Mouse (Mus musculus) midbrain, embryonic 15.5 days (tissue): ENCODE data around the gene Frem1. TPM values are rescaled to one million over a fixed set of nuclear protein-coding genes. Genes with fewer than 3 reads are reported as not detected.
A peak's percentile ranks its signal among the peaks of the same experiment; 100 is the strongest.

Source experiments
- ATAC-seq: fragments of 200-750 bp; cut with Nextera tagmentation; replicated peaks from 2 replicates; pipeline ENCODE4 v1.8.0; 2017; ENCODE audit warnings: moderate TSS enrichment
- H3K27ac ChIP-seq: fragments of 300-500 bp; sonication (generic); 2 replicates; pipeline ENCODE4 v1.5.1; 2015; ENCODE audit warnings: mild to moderate bottlenecking, inconsistent platforms
- H3K27me3 ChIP-seq: fragments of 300-500 bp; sonication (generic); replicated peaks from 2 replicates; pipeline ENCODE4 v1.6.1; 2015; ENCODE audit warnings: inconsistent platforms
- H3K36me3 ChIP-seq: fragments of 300-500 bp; sonication (generic); replicated peaks from 2 replicates; pipeline ENCODE4 v1.6.1; 2015; ENCODE audit warnings: inconsistent platforms
- H3K4me1 ChIP-seq: fragments of 300-500 bp; sonication (generic); 2 replicates; pipeline ENCODE4 v1.6.1; 2015; ENCODE audit warnings: inconsistent platforms
- H3K4me2 ChIP-seq: fragments of 300-500 bp; sonication (generic); 2 replicates; pipeline ENCODE4 v1.6.1; 2015; ENCODE audit warnings: inconsistent platforms, mild to moderate bottlenecking, moderate library complexity
- H3K4me3 ChIP-seq: fragments of 300-500 bp; sonication (generic); 2 replicates; pipeline ENCODE4 v1.5.1; 2015; ENCODE audit warnings: mild to moderate bottlenecking, inconsistent platforms
- H3K9ac ChIP-seq: fragments of 300-500 bp; sonication (generic); 2 replicates; pipeline ENCODE4 v1.6.1; 2015; ENCODE audit warnings: mild to moderate bottlenecking, inconsistent platforms
- H3K9me3 ChIP-seq: fragments of 300-500 bp; sonication (generic); 2 replicates; pipeline ENCODE4 v1.6.1; 2016; ENCODE audit warnings: inconsistent platforms
- WGBS: fragments of 180-500 bp; shearing (Covaris S2); methylation state at CpG from one replicate; pipeline ENCODE4 v1.1.7; 2015; ENCODE audit warnings: mixed read lengths; 5-methylcytosine and 5-hydroxymethylcytosine counted together
- polyA plus RNA-seq: library from polyadenylated mRNA; unstranded; fragments of >200 nt; fragmentation: Nextera tagmentation; extraction: Ambion mirVana; gene quantifications from 2 replicates; pipeline ENCODE4 v1.2.1, GENCODE M21; 2015

Frem1 gene
- polyA plus RNA-seq, 1 experiment from 2014 or later, result 1.7 TPM

- WGBS, result 56% methylated on average over 8 of the region's 8 CpGs
- Histone ChIP-seq H3K9ac (no peak overlapping the region), H3K4me1 (0 out of 2 replicates have a peak, but pooled peaks cover 9% of the 10 kb centered on the region), H3K27ac (peak overlapping the region; percentile 24; the same call in 1 of the 2 replicates), H3K4me2 (no peak overlapping the region), H3K9me3 (no peaks in the 10 kb centered on the region), H3K27me3 (no peaks in the 10 kb centered on the region), H3K36me3 (no peaks in the 10 kb centered on the region), H3K4me3 (no peak overlapping the region)
- ATAC-seq, result no peak
These were observed 105.4 kb downstream of the Frem1 start for GRCm38 (mm10) chr4:82946721-82947120.

- Histone ChIP-seq H3K4me2 (no peak overlapping the region), H3K4me3 (no peak overlapping the region), H3K9ac (no peak overlapping the region), H3K36me3 (no peaks in the 10 kb centered on the region), H3K27ac (peak overlapping the region; percentile 67), H3K9me3 (no peaks in the 10 kb centered on the region), H3K27me3 (no peaks in the 10 kb centered on the region), H3K4me1 (0 out of 2 replicates have a peak, but pooled peaks cover 9% of the 10 kb centered on the region)
- 20% methylated on average over 3 of the region's 3 CpGs for WGBS
- ATAC-seq, result peak; percentile 55
These were observed 105.9 kb downstream of the Frem1 start for GRCm38 (mm10) chr4:82946276-82946612.

GRCm38 (mm10) chr4:82945572-82946275 lies 106.4 kb downstream of the Frem1 start:
- no peak overlapping the region for H3K9ac ChIP-seq
- H3K4me2 ChIP-seq, result no peak overlapping the region
- 0 out of 2 replicates have a peak, but pooled peaks cover 9% of the 10 kb centered on the region for H3K4me1 ChIP-seq
- peak; percentile 22 for ATAC-seq
- H3K4me3 ChIP-seq, result no peak overlapping the region
- no peaks in the 10 kb centered on the region for H3K9me3 ChIP-seq
- H3K27ac ChIP-seq, result peak overlapping the region; percentile 67
- 61% methylated on average over 9 of the region's 9 CpGs for WGBS
- no peaks in the 10 kb centered on the region for H3K27me3 ChIP-seq
- H3K36me3 ChIP-seq, result no peaks in the 10 kb centered on the region

- no peaks in the 10 kb centered on the region for H3K9me3 ChIP-seq
- no peak for ATAC-seq
- 85% methylated on average over 5 of the region's 5 CpGs for WGBS
- H3K4me1 ChIP-seq, result 0 out of 2 replicates have a peak, but pooled peaks cover 3% of the 10 kb centered on the region
- H3K4me3 ChIP-seq, result no peak overlapping the region
- no peak overlapping the region for H3K27ac ChIP-seq
- no peaks in the 10 kb centered on the region for H3K36me3 ChIP-seq
- H3K9ac ChIP-seq, result no peak overlapping the region
- H3K4me2 ChIP-seq, result no peak overlapping the region
- no peaks in the 10 kb centered on the region for H3K27me3 ChIP-seq
These were observed 111.5 kb downstream of the Frem1 start for GRCm38 (mm10) chr4:82940680-82941079.

- ATAC-seq, result no peak
- Histone ChIP-seq H3K27ac (no peak overlapping the region), H3K9me3 (no peaks in the 10 kb centered on the region), H3K9ac (no peak overlapping the region), H3K4me1 (no peaks in the 10 kb centered on the region), H3K36me3 (no peaks in the 10 kb centered on the region), H3K4me3 (no peak overlapping the region), H3K4me2 (no peak overlapping the region), H3K27me3 (no peaks in the 10 kb centered on the region)
- WGBS, result 86% methylated on average over 13 of the region's 13 CpGs
These were observed 111.9 kb downstream of the Frem1 start for GRCm38 (mm10) chr4:82940248-82940647.

GRCm38 (mm10) chr4:82934308-82934707 lies 117.8 kb downstream of the Frem1 start:
- H3K4me1 ChIP-seq, result peaks cover 5% of the 10 kb centered on the region; the same call in 1 of the 2 replicates
- H3K9me3 ChIP-seq, result no peaks in the 10 kb centered on the region
- H3K4me3 ChIP-seq, result no peak overlapping the region
- WGBS, result 5% methylated on average over 5 of the region's 5 CpGs
- peak; percentile 97 for ATAC-seq
- no peaks in the 10 kb centered on the region for H3K27me3 ChIP-seq
- H3K27ac ChIP-seq, result no peak overlapping the region
- H3K36me3 ChIP-seq, result no peaks in the 10 kb centered on the region
- H3K4me2 ChIP-seq, result peak overlapping the region; percentile 38; the same call in 1 of the 2 replicates
- no peak overlapping the region for H3K9ac ChIP-seq

GRCm38 (mm10) chr4:82933698-82934210 lies 118.4 kb downstream of the Frem1 start:
- peak overlapping the region; percentile 37; the same call in 1 of the 2 replicates for H3K9ac ChIP-seq
- no peaks in the 10 kb centered on the region for H3K36me3 ChIP-seq
- WGBS, result 5% methylated on average over 14 of the region's 14 CpGs
- peak overlapping the region; percentile 32; the same call in 1 of the 2 replicates for H3K27ac ChIP-seq
- peak overlapping the region; percentile 38 for H3K4me2 ChIP-seq
- H3K9me3 ChIP-seq, result no peaks in the 10 kb centered on the region
- peaks cover 5% of the 10 kb centered on the region; the same call in 1 of the 2 replicates for H3K4me1 ChIP-seq
- peak overlapping the region; percentile 17; the same call in 1 of the 2 replicates for H3K4me3 ChIP-seq
- peak; percentile 87 for ATAC-seq
- no peaks in the 10 kb centered on the region for H3K27me3 ChIP-seq

GRCm38 (mm10) chr4:82930079-82930478 lies 122.1 kb downstream of the Frem1 start:
- Histone ChIP-seq H3K27me3 (no peaks in the 10 kb centered on the region), H3K36me3 (no peaks in the 10 kb centered on the region), H3K9ac (no peak overlapping the region), H3K4me1 (peaks cover 5% of the 10 kb centered on the region; the same call in 1 of the 2 replicates), H3K4me2 (no peak overlapping the region), H3K4me3 (no peak overlapping the region), H3K27ac (no peak overlapping the region), H3K9me3 (no peaks in the 10 kb centered on the region)
- no peak for ATAC-seq
- WGBS, result 91% methylated on average over 5 of the region's 5 CpGs

- WGBS, result 88% methylated on average over 4 of the region's 4 CpGs
- Histone ChIP-seq H3K4me2 (no peak overlapping the region), H3K4me1 (0 out of 2 replicates have a peak, but pooled peaks cover under 1% of the 10 kb centered on the region), H3K36me3 (no peaks in the 10 kb centered on the region), H3K27me3 (no peaks in the 10 kb centered on the region), H3K27ac (no peak overlapping the region), H3K9me3 (no peaks in the 10 kb centered on the region), H3K4me3 (no peak overlapping the region), H3K9ac (no peak overlapping the region)
- ATAC-seq, result no peak
These were observed 130.2 kb downstream of the Frem1 start for GRCm38 (mm10) chr4:82921962-82922361.

GRCm38 (mm10) chr4:82918625-82919024 lies 133.5 kb downstream of the Frem1 start:
- no peak overlapping the region for H3K9ac ChIP-seq
- H3K4me2 ChIP-seq, result no peak overlapping the region
- no peak for ATAC-seq
- H3K36me3 ChIP-seq, result no peaks in the 10 kb centered on the region
- WGBS, result 70% methylated on average over 2 of the region's 2 CpGs
- no peaks in the 10 kb centered on the region for H3K27me3 ChIP-seq
- peaks cover 20% of the 10 kb centered on the region for H3K4me1 ChIP-seq
- H3K27ac ChIP-seq, result no peak overlapping the region
- no peaks in the 10 kb centered on the region for H3K9me3 ChIP-seq
- H3K4me3 ChIP-seq, result no peak overlapping the region

- no peaks in the 10 kb centered on the region for H3K27me3 ChIP-seq
- ATAC-seq, result peak; percentile 65
- peak overlapping the region; percentile 12 for H3K4me3 ChIP-seq
- peaks cover 20% of the 10 kb centered on the region for H3K4me1 ChIP-seq
- peak overlapping the region; percentile 46 for H3K4me2 ChIP-seq
- H3K27ac ChIP-seq, result peak overlapping the region; percentile 72
- WGBS, result 13% methylated on average over 5 of the region's 5 CpGs
- no peaks in the 10 kb centered on the region for H3K9me3 ChIP-seq
- H3K36me3 ChIP-seq, result no peaks in the 10 kb centered on the region
- no peak overlapping the region; the same call in 1 of the 2 replicates for H3K9ac ChIP-seq
These were observed 135.5 kb downstream of the Frem1 start for GRCm38 (mm10) chr4:82916678-82917050.

GRCm38 (mm10) chr4:82916003-82916677 lies 136.0 kb downstream of the Frem1 start:
- ATAC-seq, result peak; percentile 86
- H3K9ac ChIP-seq, result peak overlapping the region; percentile 6; the same call in 1 of the 2 replicates
- H3K36me3 ChIP-seq, result no peaks in the 10 kb centered on the region
- WGBS, result 15% methylated on average over 14 of the region's 14 CpGs
- peaks cover 20% of the 10 kb centered on the region for H3K4me1 ChIP-seq
- no peaks in the 10 kb centered on the region for H3K27me3 ChIP-seq
- H3K4me3 ChIP-seq, result peak overlapping the region; percentile 12
- H3K4me2 ChIP-seq, result peak overlapping the region; percentile 46
- H3K9me3 ChIP-seq, result no peaks in the 10 kb centered on the region
- peak overlapping the region; percentile 72 for H3K27ac ChIP-seq
